Mouse (Mus musculus) MEL (cell line): ENCODE measurements around the gene Arhgef3. TPM values are rescaled to one million over a fixed set of nuclear protein-coding genes. Genes with fewer than 3 reads are reported as not detected.

Source experiments
- DNase-seq: peaks from one replicate; pipeline ENCODE4 v3.0.0; 2011; ENCODE audit warnings: low read depth, low spot score
- H3K27ac ChIP-seq: 2 replicates; pipeline ENCODE4 v1.5.1; 2012; ENCODE audit warnings: low read depth, mild to moderate bottlenecking, control low read depth, low read length, moderate library complexity; ENCODE audit not compliant: control insufficient read depth
- H3K27me3 ChIP-seq, 2 experiments: fragments of 150-350 bp in 1 of 2; sonication (generic) in 1 of 2; 2 replicates each; pipeline ENCODE4 v1.6.1; 2012; ENCODE audit warnings: low read length in 2 of 2, mild to moderate bottlenecking in 2 of 2, improper control_type of control experiment in 1 of 2, moderate library complexity in 1 of 2; ENCODE audit not compliant: insufficient read depth in 2 of 2, control insufficient read depth in 1 of 2
- H3K36me3 ChIP-seq, 2 experiments: 2 replicates each; pipeline ENCODE4 v1.6.1; 2012 to 2014; ENCODE audit warnings: low read length in 2 of 2, improper control_type of control experiment in 1 of 2, inconsistent platforms in 1 of 2, mild to moderate bottlenecking in 1 of 2; ENCODE audit not compliant: insufficient read depth in 2 of 2, control insufficient read depth in 1 of 2
- H3K4me1 ChIP-seq, 2 experiments: fragments of 150-350 bp in 1 of 2; sonication (generic) in 1 of 2; 2 replicates each; pipeline ENCODE4 v1.6.1; 2012; ENCODE audit warnings: low read length in 2 of 2, improper control_type of control experiment in 1 of 2, mild to moderate bottlenecking in 1 of 2; ENCODE audit not compliant: insufficient read depth in 2 of 2, control insufficient read depth in 1 of 2
- H3K4me3 ChIP-seq, 2 experiments: fragments of 150-350 bp in 1 of 2; sonication (generic) in 1 of 2; 2 replicates each; pipeline ENCODE4 v1.5.1; 2012; ENCODE audit warnings: low read depth in 2 of 2, low read length in 2 of 2, mild to moderate bottlenecking in 2 of 2, moderate library complexity in 2 of 2, control low read depth in 1 of 2, improper control_type of control experiment in 1 of 2; ENCODE audit not compliant: control insufficient read depth in 1 of 2, insufficient read depth in 1 of 2
- H3K79me2 ChIP-seq: 2 replicates; pipeline ENCODE4 v1.6.1; 2012; ENCODE audit warnings: mild to moderate bottlenecking, low read length, moderate library complexity; ENCODE audit not compliant: control insufficient read depth, poor library complexity, insufficient read depth
- H3K9ac ChIP-seq: 2 replicates; pipeline ENCODE4 v1.6.1; 2012; ENCODE audit warnings: low read depth, mild to moderate bottlenecking, control low read depth, low read length, moderate library complexity; ENCODE audit not compliant: control insufficient read depth, poor library complexity, severe bottlenecking
- H3K9me3 ChIP-seq: fragments of 150-350 bp; sonication (generic); replicated peaks from 2 replicates; pipeline ENCODE4 v1.6.1; 2012; ENCODE audit warnings: mild to moderate bottlenecking, low read length, improper control_type of control experiment, moderate library complexity; ENCODE audit not compliant: insufficient read depth
- BHLHE40 ChIP-seq: IDR thresholded peaks from 2 replicates; pipeline ENCODE4 v1.6.1; 2012; ENCODE audit warnings: low read depth, mild to moderate bottlenecking, inconsistent platforms, low read length, improper control_type of control experiment, borderline replicate concordance
- CHD1 ChIP-seq: IDR thresholded peaks from 2 replicates; pipeline ENCODE4 v1.6.1; 2012; ENCODE audit warnings: low read depth, mild to moderate bottlenecking, inconsistent platforms, low read length, improper control_type of control experiment
- CHD2 ChIP-seq: IDR thresholded peaks from 2 replicates; pipeline ENCODE4 v1.6.1; 2011; ENCODE audit warnings: low read length, improper control_type of control experiment
- CTCF ChIP-seq, 3 experiments: IDR thresholded peaks in 2 of 3; conservative IDR thresholded peaks in 1 of 3; 2 replicates each; pipeline ENCODE4 v1.5.1; 2011 to 2012; ENCODE audit warnings: low read length in 3 of 3, low read depth in 2 of 3, mild to moderate bottlenecking in 2 of 3, improper control_type of control experiment in 1 of 3, inconsistent platforms in 1 of 3, mixed read lengths in 1 of 3, moderate library complexity in 1 of 3; ENCODE audit not compliant: control insufficient read depth in 1 of 3, insufficient read depth in 1 of 3, poor library complexity in 1 of 3, severe bottlenecking in 1 of 3
- ELF1 ChIP-seq: IDR thresholded peaks from 2 replicates; pipeline ENCODE4 v1.6.1; 2014; ENCODE audit warnings: low read depth, mild to moderate bottlenecking, inconsistent platforms, low read length, improper control_type of control experiment, moderate library complexity
- EP300 ChIP-seq, 2 experiments: IDR thresholded peaks; 2 replicates each; pipeline ENCODE4 v1.6.1; 2011; ENCODE audit warnings: improper control_type of control experiment in 2 of 2, low read length in 2 of 2, low read depth in 1 of 2, mild to moderate bottlenecking in 1 of 2
- JUND ChIP-seq: IDR thresholded peaks from 2 replicates; pipeline ENCODE4 v1.6.1; 2011; ENCODE audit warnings: low read depth, mild to moderate bottlenecking, improper control_type of control experiment, low read length
- MAFK ChIP-seq: IDR thresholded peaks from 2 replicates; pipeline ENCODE4 v1.6.1; 2011; ENCODE audit warnings: low read depth, mild to moderate bottlenecking, low read length, improper control_type of control experiment, borderline replicate concordance
- MXI1 ChIP-seq: IDR thresholded peaks from 2 replicates; pipeline ENCODE4 v1.6.1; 2011; ENCODE audit warnings: mild to moderate bottlenecking, low read depth, low read length, improper control_type of control experiment
- MYC ChIP-seq: IDR thresholded peaks from 2 replicates; pipeline ENCODE4 v1.6.1; 2011; ENCODE audit warnings: low read depth, mild to moderate bottlenecking, low read length, improper control_type of control experiment, moderate library complexity
- NELFE ChIP-seq: IDR thresholded peaks from 2 replicates; pipeline ENCODE4 v1.6.1; 2011; ENCODE audit warnings: low read depth, low read length, improper control_type of control experiment
- NRF1 ChIP-seq: IDR thresholded peaks from 2 replicates; pipeline ENCODE4 v1.6.1; 2014; ENCODE audit warnings: low read depth, mild to moderate bottlenecking, inconsistent platforms, low read length, improper control_type of control experiment, moderate library complexity; ENCODE audit not compliant: poor library complexity, insufficient read depth, severe bottlenecking
- POLR2A ChIP-seq, 2 experiments: IDR thresholded peaks; 2 replicates each; pipeline ENCODE4 v1.6.1; 2011 to 2012; ENCODE audit warnings: low read length in 2 of 2, mild to moderate bottlenecking in 2 of 2, control low read depth in 1 of 2, improper control_type of control experiment in 1 of 2, low read depth in 1 of 2, moderate library complexity in 1 of 2; ENCODE audit not compliant: control insufficient read depth in 1 of 2, insufficient read depth in 1 of 2, poor library complexity in 1 of 2
- POLR2AphosphoS5 ChIP-seq: IDR thresholded peaks from 2 replicates; pipeline ENCODE4 v1.6.1; 2012; ENCODE audit warnings: low read depth, borderline replicate concordance, mild to moderate bottlenecking, inconsistent platforms, low read length, moderate library complexity, mixed read lengths
- RAD21 ChIP-seq: IDR thresholded peaks from 2 replicates; pipeline ENCODE4 v1.6.1; 2011; ENCODE audit warnings: mild to moderate bottlenecking, low read depth, low read length, improper control_type of control experiment
- SIN3A ChIP-seq: IDR thresholded peaks from 2 replicates; pipeline ENCODE4 v1.6.1; 2012; ENCODE audit warnings: low read length, improper control_type of control experiment, inconsistent platforms
- SMC3 ChIP-seq: IDR thresholded peaks from 2 replicates; pipeline ENCODE4 v1.6.1; 2011; ENCODE audit warnings: low read depth, low read length, improper control_type of control experiment
- TCF12 ChIP-seq: IDR thresholded peaks from 2 replicates; pipeline ENCODE4 v1.6.1; 2014; ENCODE audit warnings: low read depth, mild to moderate bottlenecking, inconsistent platforms, low read length, improper control_type of control experiment, moderate library complexity
- USF2 ChIP-seq, 2 experiments: IDR thresholded peaks; 2 replicates each; pipeline ENCODE4 v1.6.1; 2011 to 2012; ENCODE audit warnings: improper control_type of control experiment in 2 of 2, low read length in 2 of 2, borderline replicate concordance in 1 of 2, inconsistent platforms in 1 of 2, low read depth in 1 of 2, mild to moderate bottlenecking in 1 of 2; ENCODE audit not compliant: insufficient read depth in 1 of 2
- ZKSCAN1 ChIP-seq: IDR thresholded peaks from 2 replicates; pipeline ENCODE4 v1.6.1; 2012; ENCODE audit warnings: low read depth, mild to moderate bottlenecking, inconsistent platforms, low read length, improper control_type of control experiment, moderate library complexity
- polyA plus RNA-seq, 2 experiments: library from polyadenylated mRNA; stranded (reverse) in 1 of 2; unstranded in 1 of 2; fragments of >175 nt in 1 of 2; fragments of >200 nt in 1 of 2; gene quantifications; 2 replicates each; pipeline versions ENCODE4 v1.2.1 to v1.2.4; 2012; ENCODE audit warnings: low replicate concordance in 2 of 2, low read depth in 1 of 2; ENCODE audit not compliant: insufficient read length in 2 of 2, insufficient read depth in 1 of 2, missing spikeins in 1 of 2
- total RNA-seq: library from RNA; depleted of rRNA; stranded (reverse); fragments of 300-350 nt; gene quantifications from 2 replicates; pipeline ENCODE4 v1.2.3, GENCODE M21; 2012

Arhgef3 gene
- total and polyA plus RNA-seq, 3 experiments: 2.1 to 2.7 TPM; not detected in 1

DNA sequence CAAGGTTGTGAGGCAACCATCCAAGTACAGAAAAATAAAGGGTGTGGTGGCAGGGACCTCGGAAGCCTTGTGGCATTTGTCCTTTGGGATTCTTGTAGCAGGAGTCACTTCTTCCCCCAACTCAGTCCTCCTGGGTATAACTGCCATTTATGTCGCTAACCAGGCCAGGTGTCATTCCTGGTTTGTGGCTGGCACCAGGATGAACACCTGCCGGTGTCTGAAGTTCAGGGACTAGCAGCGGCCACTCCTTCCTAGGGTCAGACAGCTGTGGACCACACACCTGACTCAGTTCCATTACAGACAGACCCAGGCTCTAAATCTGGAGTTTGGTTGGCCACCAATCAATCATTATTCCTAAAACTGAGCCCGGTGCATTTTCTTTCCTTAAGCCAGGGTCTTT lies 258.8 kb downstream of the Arhgef3 start:
- no peak overlapping the region for H3K4me3 ChIP-seq
- no peaks in the 10 kb centered on the region for H3K9me3 ChIP-seq
- H3K36me3 ChIP-seq: no peaks in the 10 kb centered on the region
- no peak overlapping the region for H3K9ac ChIP-seq
- no peak for TF ChIP-seq MYC
- TF ChIP-seq MXI1: no peak
- no peak for TF ChIP-seq POLR2A (IDR thresholded peaks at IDR 0.05; ENCODE audit: control insufficient read depth in 1 of 2, insufficient read depth in 1 of 2, low read depth in 1 of 2, low read length in 2 of 2, poor library complexity in 1 of 2)
- TF ChIP-seq RAD21: no peak
- no peak for TF ChIP-seq CTCF (IDR thresholded peaks at IDR 0.05 in 2 of 3, conservative IDR thresholded peaks at IDR 0.05 in 1 of 3; ENCODE audit: control insufficient read depth in 1 of 3, insufficient read depth in 1 of 3, low read depth in 2 of 3, low read length in 3 of 3, poor library complexity in 1 of 3, severe bottlenecking in 1 of 3)
- TF ChIP-seq ELF1: no peak
- no peak for TF ChIP-seq CHD1
- no peak for TF ChIP-seq ZKSCAN1
- no peak for TF ChIP-seq POLR2AphosphoS5
- TF ChIP-seq MAFK: no peak
- no peak for TF ChIP-seq EP300 (IDR thresholded peaks at IDR 0.05; ENCODE audit: low read depth in 1 of 2, low read length in 2 of 2)
- TF ChIP-seq NELFE: no peak
- TF ChIP-seq USF2 (IDR thresholded peaks at IDR 0.05; ENCODE audit: borderline replicate concordance in 1 of 2, insufficient read depth in 1 of 2, low read depth in 1 of 2, low read length in 2 of 2): no peak
- no peak for TF ChIP-seq SMC3
- no peak for TF ChIP-seq JUND
- TF ChIP-seq TCF12: no peak
- TF ChIP-seq, all 39 proteins: peak for 0
- Histone ChIP-seq H3K27me3 (no peaks in the 10 kb centered on the region), H3K79me2 (no peaks in the 10 kb centered on the region), H3K4me1 (no peaks in the 10 kb centered on the region), H3K27ac (no peak overlapping the region)
- no peak for DNase-seq

DNA sequence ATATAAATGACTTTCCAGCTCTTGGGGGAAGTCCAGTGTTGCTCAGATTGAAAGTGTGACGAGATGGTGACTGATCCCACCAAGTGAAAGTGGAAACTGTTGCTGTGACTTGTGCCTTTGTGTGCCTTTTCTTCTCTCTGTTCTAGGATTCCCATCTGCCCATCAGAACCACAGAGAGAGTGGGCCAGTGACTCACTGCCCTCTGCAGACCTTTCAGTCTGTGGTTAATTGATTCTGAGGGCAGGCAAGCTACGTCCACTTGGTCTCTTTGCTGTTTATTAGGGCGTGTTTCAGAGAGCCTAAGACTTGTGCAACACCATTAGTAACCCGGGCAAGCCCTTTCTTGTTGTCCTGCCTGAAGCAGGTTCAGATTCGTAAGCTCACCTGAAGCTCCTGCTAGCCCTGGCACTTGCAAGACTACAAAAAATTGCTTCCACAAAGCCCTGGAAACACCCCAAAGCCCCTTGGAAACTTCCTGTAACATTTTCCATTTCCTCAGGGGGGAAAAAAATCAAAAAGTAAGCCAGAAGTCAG lies 261.5 kb downstream of the Arhgef3 start:
- TF ChIP-seq JUND: no peak
- TF ChIP-seq SIN3A: no peak
- TF ChIP-seq CHD2: no peak
- TF ChIP-seq NRF1: no peak
- no peak for TF ChIP-seq BHLHE40
- TF ChIP-seq, all 39 proteins: peak for 0
- H3K79me2 ChIP-seq: no peaks in the 10 kb centered on the region
- DNase-seq: no peak
- no peaks in the 10 kb centered on the region for H3K9me3 ChIP-seq
- no peak overlapping the region for H3K9ac ChIP-seq
- H3K4me3 ChIP-seq: no peak overlapping the region
- no peaks in the 10 kb centered on the region for H3K27me3 ChIP-seq
- no peak overlapping the region for H3K27ac ChIP-seq
- no peaks in the 10 kb centered on the region for H3K4me1 ChIP-seq
- H3K36me3 ChIP-seq: no peaks in the 10 kb centered on the region
